Mouse (Mus musculus) cerebellum, adult 2 months (tissue): ENCODE results near the gene Slc2a4.

Source experiments
- CTCF ChIP-seq: fragments of 200-500 bp; IDR thresholded peaks from 2 replicates; pipeline ENCODE4 v1.5.1; 2011; ENCODE audit warnings: low read depth, mild to moderate bottlenecking, control low read depth, low read length, moderate library complexity, borderline replicate concordance; ENCODE audit not compliant: insufficient read depth
- POLR2A ChIP-seq: fragments of 200-500 bp; IDR thresholded peaks from 2 replicates; pipeline ENCODE4 v1.6.1; 2011; ENCODE audit warnings: low read length, control low read depth, borderline replicate concordance; ENCODE audit not compliant: insufficient read depth

DNA sequence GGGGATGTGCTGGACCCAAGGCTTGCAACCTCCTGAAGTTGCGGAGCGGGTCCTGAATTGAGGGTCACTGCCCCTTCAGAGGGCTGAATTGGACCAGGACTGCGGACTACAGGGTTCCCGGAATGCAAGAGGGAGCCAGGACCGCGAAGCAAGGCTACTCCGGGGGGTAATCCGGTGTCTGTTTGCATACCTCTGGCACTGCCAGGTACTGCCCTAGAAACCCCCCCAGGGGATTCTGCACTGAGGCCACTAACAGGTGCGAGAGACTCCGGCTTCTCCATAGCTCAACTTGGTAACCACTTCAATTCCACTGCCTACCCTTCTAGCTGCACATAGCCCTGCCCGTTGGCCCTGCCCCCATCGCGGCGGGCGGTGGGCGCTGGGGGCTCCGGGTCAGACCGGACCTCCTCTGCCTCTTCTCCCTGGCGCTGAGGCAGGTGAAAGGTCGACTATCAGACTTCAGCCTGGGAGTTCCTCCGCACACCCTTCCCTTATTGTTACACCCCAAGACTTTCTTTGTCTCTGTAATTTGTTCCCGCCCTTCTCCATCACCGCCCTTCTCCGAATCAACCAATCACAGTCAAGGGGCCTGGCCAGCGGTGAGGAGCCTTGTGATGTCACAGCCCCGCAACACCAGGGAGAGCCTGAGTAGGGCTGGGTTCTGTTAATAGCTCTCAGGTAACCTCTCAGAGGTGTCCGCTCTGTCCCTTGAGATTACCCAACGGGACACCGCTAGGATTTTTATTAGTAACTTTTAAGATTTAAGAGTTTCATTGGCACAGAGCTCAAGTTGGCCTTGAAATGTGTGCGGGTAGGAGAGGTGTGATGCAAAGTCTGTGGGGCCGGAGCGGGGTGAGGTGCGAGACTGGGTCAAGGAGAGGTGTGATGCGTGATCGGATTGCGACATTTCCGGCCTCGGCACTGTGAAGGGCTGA lies 47.2 kb downstream of the Slc2a4 start, which contains the start of the genes 2810408A11Rik and Neurl4:
- TF ChIP-seq POLR2A (peak; percentile 75; the same call in 1 of the 2 replicates), CTCF (no peak)
